Mouse (Mus musculus) heart, postnatal 14 days (tissue): ENCODE data around the gene Lcn11. TPM values are rescaled to one million over a fixed set of nuclear protein-coding genes. Genes with fewer than 3 reads are reported as not detected.
A peak's percentile ranks its signal among the peaks of the same experiment; 100 is the strongest.
"Not testable (repeated sequence)": the region's sequence is repeated elsewhere in the genome, so short reads cannot be mapped to it uniquely, and the experiment has no call there.

Experiments
- DNase-seq, 2 experiments: peaks; one replicate each; pipeline ENCODE4 v3.0.0; 2021 to 2022
- intact Hi-C: fragments of 180-260 bp; cut with DNase I; formaldehyde crosslinking; loops from one replicate; pipeline ENCODE4 v1.15.1; 2025
- long read RNA-seq, 2 experiments: library from polyadenylated mRNA; stranded (forward); transcript quantifications; one replicate each; pipeline ENCODE4 v2.0.0; 2021
- total RNA-seq, 2 experiments: library from RNA; stranded (reverse); gene quantifications; 2 replicates each; pipeline ENCODE4 v1.2.3; 2021

Lcn11 gene
- not detected for total RNA-seq
- long read RNA-seq, experiment 1: 0 reads
- long read RNA-seq, experiment 2: 0 reads

DNA sequence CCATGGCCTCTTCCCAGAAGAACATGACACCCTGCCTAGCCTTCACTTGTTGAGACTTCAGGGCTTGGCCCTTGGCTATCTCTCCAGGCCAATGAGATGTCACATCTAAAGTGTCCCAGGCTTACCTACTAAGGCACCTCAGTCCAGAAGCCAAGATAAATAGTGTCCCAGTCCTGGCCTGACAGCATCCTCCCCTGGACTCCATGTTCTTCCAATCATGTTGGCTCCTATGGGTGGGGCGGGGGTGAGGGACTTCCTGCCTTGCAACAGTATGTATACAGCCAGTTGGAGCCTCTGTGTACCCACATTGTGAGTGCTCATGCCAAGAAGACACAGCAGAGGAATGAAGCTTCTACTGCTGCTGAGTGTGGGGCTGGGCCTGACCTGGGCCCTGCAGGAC lies at the start of gene Lcn11:
Lcn11 (plus strand) TSS at position 301 of the 400 bp plus-strand sequence.
- DNase-seq: no peak
- intact Hi-C loops: no loop called here

DNA sequence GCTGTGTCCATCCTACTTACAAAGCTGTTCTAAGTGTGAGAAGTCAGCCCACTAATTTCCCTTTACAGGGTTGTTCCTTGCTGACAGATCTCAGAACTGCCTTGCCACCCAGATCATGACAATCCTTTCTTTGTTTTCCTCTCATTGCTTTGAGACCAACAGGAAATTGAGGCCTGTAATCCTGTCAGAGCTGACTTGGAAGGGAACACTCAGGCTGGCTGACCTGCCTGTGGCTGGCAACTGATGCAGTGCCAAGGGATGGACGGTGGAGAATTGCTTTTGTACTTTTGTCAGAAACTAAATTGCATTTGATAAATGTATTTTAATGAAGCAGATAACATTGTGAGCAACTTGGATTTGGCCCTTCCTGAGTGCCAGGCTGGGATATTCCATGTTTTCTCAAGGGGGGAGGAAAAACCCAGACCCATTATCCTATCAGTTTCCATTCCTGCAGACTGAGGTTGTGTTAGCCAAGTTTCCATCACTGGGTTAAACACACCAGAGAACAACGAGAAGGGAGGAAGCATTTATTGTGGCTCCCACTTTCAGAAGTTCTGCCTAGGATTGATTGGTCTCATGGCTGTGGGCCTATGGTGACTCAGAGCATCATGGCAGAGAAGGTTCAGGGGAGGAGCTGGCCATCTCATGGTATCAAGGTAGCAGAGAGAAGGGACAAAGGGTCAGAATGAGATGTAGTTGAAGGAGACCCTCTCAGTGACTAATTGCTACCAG lies 43.5 kb upstream of the Lcn11 start:
- no peak for DNase-seq
- intact Hi-C loops: no loop called here

DNA sequence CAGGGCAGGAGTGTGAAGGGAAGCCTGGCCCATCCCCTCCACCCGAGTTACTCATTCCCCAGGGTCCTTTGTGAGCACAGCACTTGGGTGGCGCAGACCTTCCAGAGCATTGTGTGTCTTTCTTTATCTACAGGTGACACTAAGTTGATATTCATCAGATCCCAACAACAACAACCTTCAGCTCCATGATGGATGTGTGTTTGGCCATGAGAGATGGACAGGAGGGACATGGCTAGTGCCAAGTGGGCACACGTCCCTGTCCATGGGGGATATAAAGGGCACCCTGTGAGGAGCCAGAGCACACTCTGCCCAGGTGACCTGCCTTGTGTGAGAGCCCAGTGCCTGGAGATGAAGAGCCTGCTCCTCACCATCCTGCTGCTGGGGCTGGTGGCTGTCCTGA lies 40.1 kb upstream of the Lcn11 start, which contains the start of gene Obp2b:
Obp2b (plus strand) TSS at position 301 of the 400 bp plus-strand sequence.
- intact Hi-C loops, DNase-seq: not testable (repeated sequence)

DNA sequence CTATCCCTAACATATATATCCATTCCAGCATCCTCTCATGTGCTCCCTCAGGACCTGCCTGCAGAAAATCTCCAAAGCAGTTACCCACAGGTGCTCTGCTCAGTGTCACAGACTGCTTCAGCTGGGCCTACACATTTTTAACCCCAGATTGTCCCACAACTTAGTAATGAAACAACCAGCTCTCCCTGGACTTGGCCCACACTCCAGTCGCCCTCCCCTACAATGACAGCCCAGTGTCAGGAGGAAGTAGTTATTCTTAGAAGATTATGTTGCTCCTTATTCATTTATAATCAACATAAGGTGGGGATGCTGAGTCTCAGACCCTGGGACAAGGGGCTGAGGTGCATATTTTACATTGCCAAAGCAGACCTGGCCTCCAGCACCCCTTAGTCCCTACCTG lies 35.1 kb upstream of the Lcn11 start:
- intact Hi-C loops: no loop called here
- no peak for DNase-seq

DNA sequence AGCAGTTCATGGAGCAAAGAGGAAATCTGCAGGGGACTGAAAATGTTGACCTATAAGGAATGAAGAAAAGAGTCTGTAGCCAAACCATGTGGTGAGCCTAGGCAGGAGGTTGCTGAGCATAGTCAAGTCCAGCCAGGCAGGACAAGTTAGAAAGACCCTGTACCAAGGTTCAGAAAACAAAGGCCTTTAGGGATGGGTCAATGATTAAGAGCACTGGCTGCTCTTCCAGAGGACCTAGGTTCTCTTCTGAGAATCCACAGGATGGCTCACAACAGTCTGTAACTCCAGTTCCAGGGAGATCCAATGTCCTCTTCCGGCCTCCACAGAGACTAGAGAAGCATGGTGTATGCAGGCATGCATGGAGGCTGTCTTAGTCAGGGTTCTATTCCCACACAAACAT lies 22.6 kb upstream of the Lcn11 start:
- intact Hi-C loops: no loop called here

DNA sequence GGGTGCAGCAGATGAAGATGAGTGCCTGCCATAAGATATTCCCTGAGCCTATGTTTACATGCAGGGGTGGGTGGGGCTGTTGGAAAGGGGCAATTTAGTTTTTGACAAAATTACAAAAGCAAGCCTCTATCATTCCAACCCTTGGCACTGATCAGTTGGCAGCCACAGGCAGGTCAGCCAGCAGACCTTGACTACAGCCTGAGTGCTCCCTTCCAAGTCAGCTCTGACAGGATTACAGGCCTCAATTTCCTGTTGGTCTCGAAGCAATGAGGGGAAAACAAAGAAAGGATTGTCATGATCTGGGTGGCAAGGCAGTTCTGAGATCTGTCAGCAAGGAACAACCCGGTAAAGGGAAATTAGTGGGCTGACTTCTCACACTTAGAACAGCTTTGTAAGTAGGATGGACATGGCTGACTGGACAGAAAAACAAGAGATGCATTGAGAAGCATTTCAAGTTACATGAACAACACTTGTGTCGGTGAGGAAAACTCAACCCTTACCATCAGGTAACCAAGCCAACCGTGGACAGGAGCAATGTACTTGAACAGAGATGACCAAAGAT lies 18.7 kb upstream of the Lcn11 start:
- no peak for DNase-seq
- intact Hi-C loops: no loop called here

More for the DNA sequence above, 22.6 kb upstream of the Lcn11 start:
- DNase-seq: no peak

DNA sequence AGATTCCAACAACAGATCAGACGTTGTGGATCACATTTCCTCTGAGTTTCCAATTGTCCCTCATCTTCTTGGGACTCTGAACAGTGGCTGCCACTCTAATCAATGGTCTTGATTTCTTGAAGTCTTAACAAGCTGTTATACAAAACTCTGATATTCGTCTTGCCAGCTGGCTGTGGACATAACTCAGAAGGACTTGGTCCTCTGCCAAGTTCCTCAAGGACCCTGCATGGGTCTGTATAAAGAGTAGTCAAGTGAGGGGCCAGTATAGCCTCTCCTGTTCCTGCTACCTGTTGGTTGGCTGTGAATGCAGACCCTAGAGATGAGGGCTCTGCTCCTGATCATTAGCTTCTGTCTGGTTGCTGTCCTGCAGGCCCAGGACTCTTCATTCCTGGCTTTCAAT lies 11.5 kb upstream of the Lcn11 start, which contains the start of gene Lcn3:
Lcn3 (plus strand) TSS at position 301 of the 400 bp plus-strand sequence.
- DNase-seq: no peak
- intact Hi-C loops: no loop called here

DNA sequence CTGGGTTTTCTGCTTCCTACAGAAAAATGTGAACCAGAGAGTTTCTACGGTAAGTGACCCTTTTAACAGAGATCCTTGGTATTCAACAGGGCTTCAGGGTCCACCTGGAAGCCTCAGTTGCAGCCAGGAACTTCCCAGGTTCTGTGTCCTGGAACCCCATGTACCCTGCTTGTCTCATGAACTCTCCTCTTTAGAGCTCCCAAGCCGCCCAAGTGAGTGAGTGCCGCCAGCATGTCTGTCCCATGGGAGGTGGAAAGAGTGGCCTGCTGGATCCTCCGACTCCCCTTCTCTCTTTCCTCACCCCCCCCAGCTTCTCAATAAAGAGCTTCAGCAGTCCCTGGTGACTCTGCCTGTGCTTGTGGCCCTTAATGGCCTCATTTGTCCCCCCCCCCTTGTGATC lies 9.1 kb upstream of the Lcn11 start:
- intact Hi-C loops: no loop called here
- no peak for DNase-seq

DNA sequence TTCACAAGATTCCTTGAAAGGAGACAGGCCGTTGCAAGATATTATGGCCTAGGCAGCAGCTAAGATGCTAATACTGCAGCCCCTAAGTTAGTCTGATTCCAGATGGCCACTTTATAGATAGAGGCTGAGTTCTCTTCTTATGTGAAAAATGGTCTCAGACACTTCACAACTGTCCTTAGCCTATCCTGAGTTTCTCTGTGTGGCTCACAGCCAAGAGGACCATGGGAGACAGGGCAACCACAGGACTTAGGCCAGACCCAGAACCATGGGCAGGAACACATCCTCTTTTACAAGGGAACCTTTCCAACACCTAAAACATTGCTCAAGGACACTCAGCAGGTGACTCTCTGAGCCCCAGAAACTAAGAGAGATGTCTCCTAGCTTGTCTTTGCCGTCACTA lies 3.3 kb upstream of the Lcn11 start:
- intact Hi-C loops: no loop called here
- peak in 1 of 2 experiments; percentile 3 for DNase-seq

DNA sequence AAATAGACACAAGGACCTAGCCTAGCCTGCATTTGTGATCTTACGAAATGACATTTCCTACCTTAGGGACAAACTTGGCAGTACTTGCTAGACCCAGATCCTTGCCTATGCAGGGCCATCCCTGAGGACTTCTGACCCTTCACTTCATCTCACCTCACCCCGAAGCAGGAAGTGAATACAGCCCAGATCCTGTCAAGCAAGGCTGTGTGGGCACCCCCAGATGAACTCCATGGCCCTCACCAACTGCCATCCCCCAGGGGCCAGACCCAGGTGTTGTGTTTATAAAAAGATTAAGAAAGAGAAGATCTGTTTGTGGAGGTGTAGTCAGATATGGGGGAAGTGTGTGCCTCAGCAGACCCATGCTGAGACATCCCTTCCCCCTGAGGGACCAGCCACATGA lies 2.2 kb upstream of the Lcn11 start:
- intact Hi-C loops: no loop called here
- no peak for DNase-seq

DNA sequence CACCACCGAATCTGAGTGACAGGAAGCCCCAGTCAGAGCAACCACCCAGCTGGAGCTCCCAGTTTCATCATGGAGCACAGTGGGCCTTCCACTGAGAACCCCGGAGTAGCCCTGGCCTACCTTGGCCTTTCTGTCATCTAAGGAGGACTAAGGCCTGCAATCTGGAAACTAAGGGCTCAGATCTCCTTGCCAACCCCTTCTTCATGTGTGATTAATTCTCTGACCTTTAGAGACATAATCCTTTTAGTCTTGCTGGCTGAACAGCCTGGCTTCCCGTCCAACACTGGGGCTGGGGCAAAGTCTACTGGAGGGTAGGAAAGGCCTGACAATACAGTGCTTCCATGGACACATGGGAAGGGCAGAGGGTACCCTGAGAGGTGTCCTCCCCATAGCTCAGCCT lies 826 bp upstream of the Lcn11 start:
- intact Hi-C loops: no loop called here
- DNase-seq: no peak

DNA sequence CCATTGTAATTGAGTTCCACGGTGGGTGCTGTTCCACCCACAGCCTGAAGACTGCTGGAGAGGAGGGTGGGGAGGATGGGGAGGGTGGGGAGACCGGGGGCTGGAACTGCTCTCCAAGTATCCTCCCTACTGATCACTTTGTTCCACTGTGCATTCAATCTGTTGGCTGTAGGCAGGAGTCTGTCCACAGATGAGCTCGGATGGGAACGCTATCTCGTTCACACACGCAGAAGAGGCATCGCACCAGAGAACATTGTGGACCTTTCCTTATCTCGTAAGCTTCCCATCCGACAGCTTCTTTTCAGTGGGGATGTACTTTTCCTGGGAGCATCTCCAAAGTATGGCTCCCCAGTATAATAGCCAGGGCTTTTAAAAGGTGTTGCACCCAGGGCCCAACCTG lies 2.3 kb downstream of the Lcn11 start:
- intact Hi-C loops: no loop called here
- DNase-seq: no peak

DNA sequence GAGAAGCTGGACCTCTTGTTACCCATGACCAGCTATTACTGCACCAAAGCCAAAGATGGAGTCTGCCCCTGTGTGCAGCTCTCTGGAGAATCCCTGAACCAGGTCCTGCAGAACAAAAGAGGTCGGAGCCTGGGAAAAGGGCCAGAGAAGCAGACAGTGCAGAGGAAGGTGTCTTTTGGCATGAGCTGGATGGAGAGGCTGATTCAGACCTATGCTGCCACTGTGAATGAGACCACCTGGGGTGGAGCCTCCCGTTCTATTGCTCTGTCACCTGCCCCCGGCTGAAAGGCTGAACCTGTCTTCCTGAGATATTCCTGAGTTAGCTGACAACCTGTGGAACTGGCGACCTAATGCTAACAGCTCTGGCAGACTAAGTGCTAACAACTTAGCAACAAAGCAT lies 4.1 kb downstream of the Lcn11 start:
- intact Hi-C loops: no loop called here
- no peak for DNase-seq

DNA sequence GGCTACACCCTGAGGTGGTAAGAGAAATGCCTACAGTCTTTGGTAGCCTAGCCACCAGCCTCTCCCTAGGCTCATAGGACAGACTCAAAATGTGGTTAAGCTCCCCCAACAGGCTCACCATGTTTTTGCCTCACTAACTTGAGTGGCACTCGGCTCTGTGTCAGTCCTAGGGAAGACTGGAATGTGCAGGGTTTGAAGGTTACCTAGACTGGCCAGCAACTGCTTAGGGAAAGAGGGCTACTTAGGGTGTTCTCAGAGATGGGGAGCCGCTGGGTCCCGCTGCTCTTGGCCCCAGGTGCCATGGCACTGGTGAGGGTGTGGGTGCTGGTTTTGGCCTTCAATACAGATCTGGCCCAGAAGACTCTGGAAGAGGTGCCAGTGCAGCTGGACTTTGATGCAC lies 5.1 kb downstream of the Lcn11 start, which contains the start of gene Gm13539:
Gm13539 (plus strand) TSS at position 301 of the 400 bp plus-strand sequence.
- no peak for DNase-seq
- intact Hi-C loops: no loop called here

DNA sequence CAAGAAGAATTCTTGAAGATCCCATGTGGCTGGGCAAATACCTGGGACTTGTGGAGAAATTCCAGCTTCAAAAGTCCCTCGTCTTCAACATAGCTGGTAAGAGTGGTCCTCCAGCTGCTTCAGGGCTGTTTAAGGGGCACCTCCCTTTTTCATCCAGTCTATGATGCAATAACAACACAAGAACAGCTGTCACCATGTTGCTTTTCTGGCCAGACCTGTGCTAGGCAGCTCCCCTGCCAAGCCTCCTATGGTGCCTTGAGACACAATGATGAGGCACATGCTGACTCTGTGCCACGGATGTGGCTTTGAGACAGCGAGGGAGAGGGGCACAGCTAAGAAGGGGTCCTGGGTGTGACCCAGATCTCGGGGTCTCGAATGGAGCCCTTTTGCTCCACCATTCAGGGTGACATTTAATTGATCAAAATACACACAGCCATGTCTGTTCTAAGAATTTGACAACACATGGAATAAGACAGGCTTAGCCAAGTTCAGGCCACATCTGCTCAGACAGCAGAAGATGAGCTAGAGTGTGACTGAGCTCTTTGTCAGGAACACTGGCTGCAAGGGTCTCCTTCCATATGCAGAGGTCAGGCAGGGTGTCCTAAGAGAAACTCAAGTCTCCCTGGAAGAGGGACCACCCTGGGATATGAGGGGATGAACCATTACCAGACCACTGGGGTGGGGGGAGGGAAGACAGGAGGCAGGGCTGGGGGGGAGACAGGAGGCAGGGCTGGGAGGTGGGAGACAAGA lies 8.9 kb downstream of the Lcn11 start:
- intact Hi-C loops: no loop called here
- DNase-seq: peak; percentile 3 to 9

DNA sequence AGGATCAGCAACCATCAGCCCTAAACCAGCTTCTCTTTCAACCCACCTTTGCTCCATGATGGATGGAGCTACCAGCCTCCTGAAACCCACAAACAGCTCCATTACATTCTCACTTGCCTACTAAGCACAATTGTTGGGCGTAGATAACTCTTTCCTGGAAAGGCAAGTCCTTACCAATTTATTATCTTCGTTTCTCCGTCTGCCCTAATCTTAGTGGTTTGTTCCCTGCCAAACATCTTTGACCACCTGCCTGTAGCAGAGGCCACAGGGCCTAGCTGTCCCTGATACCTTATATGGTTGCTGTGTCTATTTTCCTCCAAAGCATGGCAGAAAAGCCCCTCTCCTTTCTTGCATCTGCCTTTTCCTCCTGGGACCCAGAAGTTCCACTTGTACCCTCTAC lies 12.3 kb downstream of the Lcn11 start:
- DNase-seq: no peak
- intact Hi-C loops: no loop called here

DNA sequence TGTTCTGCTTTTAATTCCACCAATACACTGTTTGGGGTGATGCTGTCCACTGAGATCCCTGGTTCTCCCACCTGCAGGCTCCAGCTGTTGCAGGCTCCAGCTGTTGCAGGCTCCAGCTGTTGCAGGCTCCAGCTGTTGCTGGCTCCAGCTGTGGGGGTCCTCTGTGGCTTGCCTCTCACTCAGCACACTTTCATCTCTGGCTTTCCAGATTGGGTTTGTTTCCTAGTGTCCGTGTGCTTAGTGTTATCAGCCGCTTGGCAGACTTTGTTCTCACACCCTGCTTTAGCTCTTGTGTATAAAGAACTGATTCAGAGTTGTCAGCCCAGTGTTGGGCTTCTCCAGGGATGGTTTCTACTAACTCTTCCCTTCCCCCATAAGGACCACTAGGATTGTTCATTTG lies 20.8 kb downstream of the Lcn11 start:
- DNase-seq: peak; percentile 31 to 38

DNA sequence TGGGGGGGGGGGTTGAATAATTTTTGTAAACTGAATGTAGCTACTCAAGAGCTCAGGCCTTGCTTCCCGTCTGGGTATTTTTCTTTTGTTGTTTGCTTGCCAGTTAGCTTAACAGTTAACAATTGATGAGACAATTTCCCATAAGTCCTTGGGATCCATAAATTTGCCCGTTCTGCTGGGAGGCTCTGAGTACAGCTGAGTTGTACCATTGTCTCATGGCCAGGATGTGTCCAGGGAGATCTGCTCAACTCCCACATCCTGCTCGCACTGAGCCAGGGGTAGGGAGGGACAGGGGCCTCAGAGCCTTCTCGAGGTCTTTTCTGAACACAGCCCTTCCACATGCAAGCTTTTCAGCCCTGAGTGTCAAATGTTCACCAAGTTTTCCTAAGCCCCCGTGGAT lies 21.2 kb downstream of the Lcn11 start:
- intact Hi-C loops: no loop called here
- DNase-seq: peak in 1 of 2 experiments; percentile 11

More for the DNA sequence above, 20.8 kb downstream of the Lcn11 start:
- intact Hi-C loops: no loop called here

DNA sequence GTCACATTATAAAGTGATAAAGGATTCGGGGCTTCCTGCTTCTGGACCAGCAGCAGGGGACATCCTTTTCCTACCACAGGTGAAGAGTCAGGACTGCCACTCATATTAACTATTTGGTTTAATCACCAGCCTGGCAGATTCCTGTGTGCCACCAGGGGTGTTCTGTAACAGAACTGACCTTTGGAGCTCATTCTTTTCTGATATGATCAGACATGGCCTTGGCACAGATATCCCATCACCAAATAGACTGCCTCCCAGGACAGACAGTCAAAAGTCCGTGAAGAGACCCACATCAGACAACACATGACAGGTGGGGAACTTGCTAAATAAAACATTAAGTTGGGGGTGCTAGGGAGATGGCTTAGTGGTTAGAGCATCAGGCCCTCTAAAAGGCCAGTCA lies 34.9 kb downstream of the Lcn11 start:
- no peak for DNase-seq
- intact Hi-C loops: no loop called here

DNA sequence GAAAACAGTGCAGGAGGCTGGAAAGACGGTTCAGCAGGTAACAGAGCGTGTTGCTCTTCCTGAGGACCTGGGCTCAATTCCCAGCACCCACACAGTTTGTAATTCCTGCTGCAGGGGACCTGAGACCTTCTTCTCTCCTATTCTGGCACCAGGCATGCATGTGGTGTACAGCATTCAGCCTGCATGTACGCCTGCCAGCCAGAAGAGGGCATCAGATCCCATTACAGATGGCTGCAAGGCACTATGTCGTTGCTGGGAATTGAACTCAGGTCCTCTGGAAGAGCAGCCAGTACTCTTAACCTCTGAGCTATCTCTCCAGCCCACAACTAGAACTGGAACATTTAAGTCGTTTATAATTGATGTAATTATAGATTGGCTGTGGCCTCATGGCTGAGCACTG lies 36.5 kb downstream of the Lcn11 start:
- intact Hi-C loops: no loop called here
- no peak for DNase-seq

DNA sequence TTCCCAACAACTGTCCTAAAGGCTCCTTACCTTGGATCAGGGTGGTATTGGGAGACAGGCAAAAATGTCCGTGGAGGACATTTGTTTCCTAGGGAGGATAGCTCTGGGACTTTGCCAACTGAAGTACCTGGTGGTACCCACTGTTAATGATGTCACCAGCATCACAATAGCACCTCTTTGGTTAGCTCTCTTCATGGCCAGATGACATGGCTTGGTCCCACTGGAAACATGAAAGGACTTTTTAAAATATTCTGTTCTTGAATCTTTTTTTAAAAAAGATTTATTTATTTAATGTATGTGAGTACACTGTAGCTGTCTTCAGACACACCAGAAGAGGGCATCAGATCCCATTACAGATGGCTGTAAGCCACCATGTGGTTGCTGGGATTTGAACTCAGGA lies 38.9 kb downstream of the Lcn11 start, which contains the start of gene Glt6d1:
Glt6d1 (minus strand) TSS at position 101 of the 400 bp plus-strand sequence.
- DNase-seq, intact Hi-C loops: not testable (repeated sequence)
